Mouse (Mus musculus): ENCODE results near the gene Chml.

The Chml gene

GRCm38 (mm10) chr1:175692246-175692996 is at the start of gene Chml, which contains the start of gene Opn3:
TSS of gene Chml (minus strand) at chr1:175692901.
TSS of gene Opn3 (minus strand) at chr1:175692776.
- in situ Hi-C loops (cut with MboI, MseI) = loop anchor here (5.0 to 25.0 kb wide), 3 partner anchors 60 to 1120 kb away; partner anchors contain the start of genes Cep170, Exo1 and Sdccag8

GRCm38 (mm10) chr1:175725771-175726170 is 33.1 kb upstream of the Chml start:
- in situ Hi-C loops (cut with MboI, MseI) = no loop called here

GRCm38 (mm10) chr1:175716832-175717231 is 24.1 kb upstream of the Chml start:
- in situ Hi-C loops (cut with MboI, MseI) = no loop called here

- in situ Hi-C loops (cut with MboI, MseI) = no loop called here
Observed at GRCm38 (mm10) chr1:175712338-175712909, 19.7 kb upstream of the Chml start.

GRCm38 (mm10) chr1:175708013-175708412 is 15.3 kb upstream of the Chml start:
- in situ Hi-C loops (cut with MboI, MseI) = no loop called here

GRCm38 (mm10) chr1:175707599-175707998 is 14.9 kb upstream of the Chml start:
- in situ Hi-C loops (cut with MboI, MseI) = no loop called here

- in situ Hi-C loops (cut with MboI, MseI) = no loop called here
Observed at GRCm38 (mm10) chr1:175701145-175701544, 8.4 kb upstream of the Chml start.

- in situ Hi-C loops (cut with MboI, MseI) = loop anchor here (25.0 kb wide), 1 partner anchor 1113 kb away; the partner anchor contains the start of genes Cep170 and Sdccag8
Observed at GRCm38 (mm10) chr1:175699796-175700195, 7.1 kb upstream of the Chml start.

- in situ Hi-C loops (cut with MboI, MseI) = loop anchor here (25.0 kb wide), 1 partner anchor 1113 kb away; the partner anchor contains the start of genes Cep170 and Sdccag8
Observed at GRCm38 (mm10) chr1:175699375-175699774, 6.7 kb upstream of the Chml start.

GRCm38 (mm10) chr1:175698293-175698692 is 5.6 kb upstream of the Chml start, which contains the start of gene Wdr64:
TSS of gene Wdr64 (plus strand) at chr1:175698593.
- in situ Hi-C loops (cut with MboI, MseI) = loop anchor here (25.0 kb wide), 1 partner anchor 1114 kb away; the partner anchor contains the start of genes Cep170 and Sdccag8

- in situ Hi-C loops (cut with MboI, MseI) = loop anchor here (5.0 to 25.0 kb wide), 3 partner anchors 61 to 1119 kb away; partner anchors contain the start of genes Cep170, Exo1 and Sdccag8
Observed at GRCm38 (mm10) chr1:175693429-175693960, 794 bp upstream of the Chml start.

GRCm38 (mm10) chr1:175692997-175693361 is 278 bp upstream of the Chml start:
- in situ Hi-C loops (cut with MboI, MseI) = loop anchor here (5.0 to 25.0 kb wide), 3 partner anchors 61 to 1119 kb away; partner anchors contain the start of genes Cep170, Exo1 and Sdccag8

- in situ Hi-C loops (cut with MboI, MseI) = loop anchor here (5.0 to 25.0 kb wide), 3 partner anchors 59 to 1121 kb away; partner anchors contain the start of genes Cep170, Exo1 and Sdccag8
Observed at GRCm38 (mm10) chr1:175691686-175692245, 935 bp downstream of the Chml start.

- in situ Hi-C loops (cut with MboI, MseI) = loop anchor here (25.0 kb wide), 1 partner anchor 1131 kb away; the partner anchor contains the start of genes Cep170 and Sdccag8
Observed at GRCm38 (mm10) chr1:175680995-175681394, 11.7 kb downstream of the Chml start.

- in situ Hi-C loops (cut with MboI, MseI) = loop anchor here (25.0 kb wide), 1 partner anchor 1135 kb away; the partner anchor contains the start of genes Cep170 and Sdccag8
Observed at GRCm38 (mm10) chr1:175677459-175677858, 15.2 kb downstream of the Chml start.

GRCm38 (mm10) chr1:175675116-175675515 is 17.6 kb downstream of the Chml start:
- in situ Hi-C loops (cut with MboI, MseI) = loop anchor here (25.0 kb wide), 1 partner anchor 1137 kb away; the partner anchor contains the start of genes Cep170 and Sdccag8

GRCm38 (mm10) chr1:175673563-175674325 is 19.0 kb downstream of the Chml start:
- in situ Hi-C loops (cut with MboI, MseI) = no loop called here

- in situ Hi-C loops (cut with MboI, MseI) = no loop called here
Observed at GRCm38 (mm10) chr1:175671626-175672025, 21.1 kb downstream of the Chml start.

- in situ Hi-C loops (cut with MboI, MseI) = no loop called here
Observed at GRCm38 (mm10) chr1:175670042-175670441, 22.7 kb downstream of the Chml start.

- in situ Hi-C loops (cut with MboI, MseI) = no loop called here
Observed at GRCm38 (mm10) chr1:175669456-175669855, 23.2 kb downstream of the Chml start.

All from T-helper 1 cell (primary cell).